Mouse (Mus musculus) thymus, postnatal 10 days (tissue): Measurements from ENCODE around the gene Mob3b.
A peak's percentile ranks its signal among the peaks of the same experiment; 100 is the strongest.
"Not testable (repeated sequence)": the region's sequence is repeated elsewhere in the genome, so short reads cannot be mapped to it uniquely, and the experiment has no call there.

ENCODE experiments used
- DNase-seq, 2 experiments: peaks; one replicate each; pipeline ENCODE4 v3.0.0; 2021; ENCODE audit warnings: low spot score in 2 of 2

Gene Mob3b

GRCm38 (mm10) chr4:34966336-34966957 lies 190.8 kb downstream of the Mob3b start:
- no peak for DNase-seq

- no peak for DNase-seq
Measured at GRCm38 (mm10) chr4:34964906-34965305, 192.4 kb downstream of the Mob3b start.

GRCm38 (mm10) chr4:34963999-34964398 lies 193.3 kb downstream of the Mob3b start:
- DNase-seq = no peak

GRCm38 (mm10) chr4:34960781-34961560 lies 196.3 kb downstream of the Mob3b start:
- DNase-seq = no peak

GRCm38 (mm10) chr4:34959477-34959876 lies 197.8 kb downstream of the Mob3b start:
- DNase-seq = no peak

GRCm38 (mm10) chr4:34958155-34959028 lies 198.9 kb downstream of the Mob3b start:
- peak in 1 of 2 experiments; percentile 44 for DNase-seq

GRCm38 (mm10) chr4:34953716-34954115 lies 203.6 kb downstream of the Mob3b start:
- DNase-seq = no peak

- no peak for DNase-seq
Measured at GRCm38 (mm10) chr4:34947181-34947580, 210.1 kb downstream of the Mob3b start.

GRCm38 (mm10) chr4:34941046-34941445 lies 216.2 kb downstream of the Mob3b start:
- DNase-seq = no peak

GRCm38 (mm10) chr4:34928386-34928785 lies 228.9 kb downstream of the Mob3b start:
- not testable (repeated sequence) for DNase-seq

- DNase-seq = peak in 1 of 2 experiments; percentile 44
Measured at GRCm38 (mm10) chr4:34922177-34922870, 235.0 kb downstream of the Mob3b start.

GRCm38 (mm10) chr4:34917400-34917799 lies 239.9 kb downstream of the Mob3b start:
- no peak for DNase-seq

- no peak for DNase-seq
Measured at GRCm38 (mm10) chr4:34912171-34912570, 245.1 kb downstream of the Mob3b start.

GRCm38 (mm10) chr4:34911401-34911800 lies 245.9 kb downstream of the Mob3b start:
- DNase-seq = no peak

- DNase-seq = no peak
Measured at GRCm38 (mm10) chr4:34908127-34908526, 249.2 kb downstream of the Mob3b start.

- DNase-seq = no peak
Measured at GRCm38 (mm10) chr4:34907026-34907425, 250.3 kb downstream of the Mob3b start.

- no peak for DNase-seq
Measured at GRCm38 (mm10) chr4:34906151-34906550, 251.1 kb downstream of the Mob3b start.

- DNase-seq = peak in 1 of 2 experiments; percentile 60
Measured at GRCm38 (mm10) chr4:34905396-34905795, 251.9 kb downstream of the Mob3b start.

- DNase-seq = not testable (repeated sequence)
Measured at GRCm38 (mm10) chr4:34901582-34901981, 255.7 kb downstream of the Mob3b start.

- DNase-seq = no peak
Measured at GRCm38 (mm10) chr4:34901166-34901565, 256.1 kb downstream of the Mob3b start.

GRCm38 (mm10) chr4:34900155-34900554 lies 257.1 kb downstream of the Mob3b start:
- no peak for DNase-seq

- no peak for DNase-seq
Measured at GRCm38 (mm10) chr4:34899322-34899721, 258.0 kb downstream of the Mob3b start.
